Mouse (Mus musculus) liver, postnatal 0 days (tissue): ENCODE measurements at regions not wholly inside any gene's neighbourhood (a gene's known extent, or its start where the extent isn't known, plus 50 kb on each side); places are given as distances from the start of the nearest gene placed in this dataset.

Experiments used
- CTCF ChIP-seq: sonication (generic); IDR thresholded peaks from 2 replicates; pipeline ENCODE4 v1.5.1; 2016; ENCODE audit warnings: antibody characterized with exemption, low read depth
- EP300 ChIP-seq: IDR thresholded peaks from 2 replicates; pipeline ENCODE4 v1.6.1; 2016; ENCODE audit warnings: antibody characterized with exemption, low read depth, mild to moderate bottlenecking

GRCm38 (mm10) chr7:123589099-123589498 lies 88.8 kb upstream of the Zkscan2 start:
- TF ChIP-seq EP300, result no peak
- no peak for TF ChIP-seq CTCF
